Mouse (Mus musculus) E14TG2a.4 (cell line): Measurements from ENCODE around the gene Stk38.

ENCODE experiments used
- H3K27me3 ChIP-seq: 2 replicates; pipeline ENCODE4 v1.6.1; 2014; ENCODE audit warnings: low read length, control low read depth; ENCODE audit not compliant: insufficient read depth
- H3K36me3 ChIP-seq: 2 replicates; pipeline ENCODE4 v1.6.1; 2014; ENCODE audit warnings: low read length, control low read depth; ENCODE audit not compliant: insufficient read depth
- H3K4me1 ChIP-seq: replicated peaks from 2 replicates; pipeline ENCODE4 v1.6.1; 2014; ENCODE audit warnings: low read depth, low read length, control low read depth
- H3K4me3 ChIP-seq: replicated peaks from 2 replicates; pipeline ENCODE4 v1.5.1; 2014; ENCODE audit warnings: mild to moderate bottlenecking, low read length
- H3K9me3 ChIP-seq: 2 replicates; pipeline ENCODE4 v1.6.1; 2014; ENCODE audit warnings: low read length, control low read depth
- CTCF ChIP-seq: conservative IDR thresholded peaks from 2 replicates; pipeline ENCODE4 v1.5.1; 2014; ENCODE audit warnings: low read length
- NANOG ChIP-seq: IDR thresholded peaks from 2 replicates; pipeline ENCODE4 v1.6.1; 2014; ENCODE audit warnings: borderline replicate concordance, low read length, mixed read lengths
- POU5F1 ChIP-seq: IDR thresholded peaks from 2 replicates; pipeline ENCODE4 v1.6.1; 2014; ENCODE audit warnings: low read length, borderline replicate concordance

Gene Stk38

DNA sequence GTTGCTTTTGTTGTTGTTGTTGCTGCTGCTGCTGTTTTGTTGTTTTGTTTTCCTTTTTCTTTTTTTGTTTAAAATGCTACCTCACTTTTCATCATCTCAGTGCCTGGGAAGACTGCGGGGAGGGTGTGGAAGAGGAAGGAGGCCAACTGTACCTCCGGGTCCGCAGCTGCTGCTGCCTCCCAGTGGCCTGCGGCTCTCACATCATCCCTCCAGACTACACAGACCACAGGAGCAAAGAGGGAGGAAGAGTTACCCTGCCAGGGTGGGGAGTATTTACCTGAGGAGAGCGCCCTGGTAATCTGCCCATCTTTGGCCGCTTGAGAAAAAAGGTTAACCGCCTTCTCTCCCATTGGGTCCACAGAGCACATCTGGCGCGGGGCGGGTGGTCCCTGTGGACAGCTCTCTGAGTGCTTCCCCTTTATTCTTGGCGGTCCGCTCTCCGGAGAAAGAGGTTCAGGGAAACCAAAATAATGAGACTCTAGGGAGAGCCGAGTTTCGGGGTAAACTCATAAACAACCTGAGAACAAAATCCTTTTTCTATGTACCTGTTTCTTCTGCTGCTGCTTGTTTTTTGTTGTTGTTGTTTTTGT lies 14.5 kb upstream of the Stk38 start:
- H3K27me3 ChIP-seq, result no peaks in the 10 kb centered on the region

DNA sequence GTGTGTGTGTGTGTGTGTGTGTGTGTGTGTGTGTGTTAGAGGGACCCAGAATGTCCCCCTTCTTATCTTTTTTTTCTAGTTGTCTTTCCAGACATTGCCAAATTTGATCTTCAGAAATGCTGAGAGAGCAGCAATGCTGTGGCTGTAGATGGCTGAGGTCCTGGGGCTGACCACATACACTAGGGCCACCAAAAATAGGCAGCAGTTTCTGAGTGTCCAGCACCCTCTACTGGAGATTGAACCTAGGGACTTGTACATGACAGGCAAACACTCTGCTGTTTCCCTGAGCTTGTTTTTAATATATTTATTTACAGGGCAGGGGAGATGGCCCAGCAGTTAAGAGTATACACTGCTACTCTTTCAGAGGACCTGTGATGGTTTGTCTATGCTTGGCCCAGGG lies 12.6 kb upstream of the Stk38 start:
- no peak for TF ChIP-seq POU5F1
- TF ChIP-seq CTCF, result no peak
- TF ChIP-seq NANOG, result no peak
- Histone ChIP-seq H3K27me3 (no peaks in the 10 kb centered on the region), H3K4me3 (no peak overlapping the region), H3K36me3 (no peaks in the 10 kb centered on the region), H3K9me3 (no peaks in the 10 kb centered on the region), H3K4me1 (peaks cover 92% of the 10 kb centered on the region)

More for the DNA sequence above, 14.5 kb upstream of the Stk38 start:
- TF ChIP-seq POU5F1 (no peak), CTCF (0 out of 2 replicates have a peak, but pooled peaks have one; percentile 14), NANOG (no peak)
- Histone ChIP-seq H3K9me3 (no peaks in the 10 kb centered on the region), H3K4me1 (peaks cover 96% of the 10 kb centered on the region), H3K4me3 (peak overlapping the region; percentile 51), H3K36me3 (no peaks in the 10 kb centered on the region)

DNA sequence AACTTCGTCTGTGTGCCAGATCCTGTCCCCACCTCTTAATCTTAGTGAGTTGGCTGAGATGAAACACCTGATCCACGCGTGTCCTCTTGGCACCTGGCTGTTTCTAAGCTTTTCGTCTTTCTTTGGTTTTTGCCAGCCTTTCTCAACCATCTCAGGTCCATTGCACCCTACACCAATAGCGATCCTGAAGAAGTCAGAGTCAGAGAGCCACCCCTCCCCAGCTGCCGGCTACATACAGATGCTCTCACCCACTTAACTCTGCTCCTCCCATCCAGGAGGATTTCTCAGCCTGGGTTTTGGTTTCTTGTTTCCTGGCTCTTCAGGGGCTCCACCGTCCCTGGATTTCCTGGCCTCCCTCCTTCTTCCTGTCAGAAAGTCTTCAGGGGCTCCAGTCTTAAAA lies 11.6 kb upstream of the Stk38 start:
- H3K4me3 ChIP-seq, result no peak overlapping the region
- H3K9me3 ChIP-seq, result no peaks in the 10 kb centered on the region
- peaks cover 90% of the 10 kb centered on the region for H3K4me1 ChIP-seq
- no peaks in the 10 kb centered on the region for H3K27me3 ChIP-seq
- H3K36me3 ChIP-seq, result no peaks in the 10 kb centered on the region
- TF ChIP-seq CTCF, result no peak
- no peak for TF ChIP-seq NANOG
- TF ChIP-seq POU5F1, result no peak

DNA sequence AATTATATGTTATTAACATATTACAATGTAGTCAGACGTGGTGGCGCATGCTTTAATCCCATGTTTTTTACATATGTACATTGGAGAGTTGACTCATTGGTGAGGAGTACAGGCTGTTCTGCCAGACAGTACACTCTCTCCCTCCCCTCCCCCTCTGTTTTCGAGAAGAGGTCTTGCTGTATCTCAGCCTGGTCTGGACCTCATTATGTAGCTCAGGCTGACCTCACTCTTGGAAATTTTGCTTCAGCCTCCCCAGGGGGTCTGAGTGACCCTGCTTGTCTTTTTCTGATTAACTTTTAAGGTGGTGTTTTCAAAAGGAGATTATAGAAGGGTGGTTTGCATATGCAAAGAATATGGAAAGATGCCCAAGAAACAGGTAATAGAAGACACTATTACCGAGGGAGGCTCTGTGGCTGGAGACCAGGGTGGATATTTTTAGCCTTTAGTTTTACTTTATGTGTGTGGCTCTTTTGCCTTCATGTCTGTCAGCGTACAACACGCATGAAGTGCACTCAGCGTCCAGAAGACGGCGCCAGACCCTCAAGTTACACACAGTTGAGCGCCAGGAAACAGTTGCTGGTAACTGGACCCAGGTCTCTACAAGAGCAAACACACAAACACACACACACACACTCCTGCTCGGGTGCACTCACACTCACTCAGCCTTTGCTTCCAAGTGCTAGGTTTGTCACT lies 10.6 kb upstream of the Stk38 start:
- peaks cover 92% of the 10 kb centered on the region for H3K4me1 ChIP-seq
- no peaks in the 10 kb centered on the region for H3K27me3 ChIP-seq
- H3K36me3 ChIP-seq, result no peaks in the 10 kb centered on the region
- H3K4me3 ChIP-seq, result no peak overlapping the region
- TF ChIP-seq CTCF (peak; percentile 83), POU5F1 (no peak), NANOG (no peak)
- H3K9me3 ChIP-seq, result no peaks in the 10 kb centered on the region

DNA sequence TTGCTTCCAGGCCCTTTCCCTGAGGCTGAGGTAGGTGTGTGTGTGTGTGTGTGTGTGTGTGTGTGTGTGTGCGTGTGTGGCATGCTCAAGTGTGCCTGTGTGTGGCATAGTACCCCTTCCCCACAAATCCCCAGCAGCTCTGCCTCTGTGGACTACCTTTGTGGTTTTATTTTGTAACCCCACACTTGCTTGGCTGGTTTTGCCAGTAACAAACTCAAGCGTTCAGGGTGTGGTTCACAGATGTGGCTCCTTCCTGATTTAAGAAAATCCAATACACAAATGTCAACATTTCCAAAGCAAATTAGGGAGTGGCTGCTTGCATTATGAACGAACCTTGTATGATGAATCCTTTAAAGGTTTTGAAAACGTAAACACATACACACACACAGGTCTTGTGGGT lies 8.9 kb upstream of the Stk38 start:
- no peaks in the 10 kb centered on the region for H3K9me3 ChIP-seq
- H3K27me3 ChIP-seq, result no peaks in the 10 kb centered on the region
- no peaks in the 10 kb centered on the region for H3K36me3 ChIP-seq
- H3K4me1 ChIP-seq, result peaks cover 91% of the 10 kb centered on the region
- H3K4me3 ChIP-seq, result no peak overlapping the region
- no peak for TF ChIP-seq CTCF
- TF ChIP-seq NANOG, result no peak
- no peak for TF ChIP-seq POU5F1

DNA sequence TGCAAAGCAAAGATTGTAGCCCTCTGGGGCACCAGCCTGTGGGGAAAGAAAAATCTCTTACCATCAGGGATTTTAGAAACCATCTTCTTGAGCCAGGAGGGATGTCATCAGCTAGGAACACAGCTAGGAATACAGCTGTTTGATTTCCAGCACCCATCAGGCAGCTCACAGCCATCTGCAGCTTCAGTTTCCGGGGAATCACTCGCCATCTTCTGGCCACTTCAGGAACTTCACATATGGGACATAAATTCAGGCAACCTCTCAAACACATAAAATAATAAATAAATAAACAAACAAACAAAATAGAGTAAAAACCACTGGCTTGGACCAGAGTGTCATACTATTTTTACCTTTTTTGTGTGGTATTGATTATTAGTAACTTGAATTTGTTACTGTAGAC lies 7.8 kb upstream of the Stk38 start:
- Histone ChIP-seq H3K9me3 (no peaks in the 10 kb centered on the region), H3K4me1 (peaks cover 87% of the 10 kb centered on the region), H3K27me3 (no peaks in the 10 kb centered on the region), H3K4me3 (no peak overlapping the region), H3K36me3 (no peaks in the 10 kb centered on the region)
- TF ChIP-seq NANOG, result no peak
- TF ChIP-seq CTCF, result peak; percentile 91

DNA sequence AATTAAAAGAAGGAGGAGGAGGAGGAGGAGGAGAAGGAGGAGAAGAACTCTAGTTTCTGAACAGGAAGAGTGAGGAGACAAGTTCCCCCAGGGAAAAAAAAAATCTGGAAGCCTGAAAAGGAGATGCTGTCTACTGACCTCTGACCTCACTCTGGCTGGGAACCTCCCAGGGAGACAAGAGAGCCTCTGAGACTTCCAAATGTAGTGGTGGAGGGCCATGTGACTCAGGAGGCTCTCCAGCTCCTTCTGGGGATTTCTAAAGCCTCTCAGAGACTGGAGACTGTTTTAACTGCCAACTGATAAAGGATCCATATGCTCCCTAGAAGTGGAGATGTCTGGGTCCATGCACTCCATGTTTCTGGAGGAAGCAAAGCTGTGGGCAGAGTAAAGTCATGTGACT lies 6.4 kb upstream of the Stk38 start:
- Histone ChIP-seq H3K27me3 (no peaks in the 10 kb centered on the region), H3K36me3 (no peaks in the 10 kb centered on the region), H3K4me3 (no peak overlapping the region), H3K9me3 (no peaks in the 10 kb centered on the region), H3K4me1 (peaks cover 87% of the 10 kb centered on the region)
- TF ChIP-seq CTCF, result no peak
- no peak for TF ChIP-seq NANOG

DNA sequence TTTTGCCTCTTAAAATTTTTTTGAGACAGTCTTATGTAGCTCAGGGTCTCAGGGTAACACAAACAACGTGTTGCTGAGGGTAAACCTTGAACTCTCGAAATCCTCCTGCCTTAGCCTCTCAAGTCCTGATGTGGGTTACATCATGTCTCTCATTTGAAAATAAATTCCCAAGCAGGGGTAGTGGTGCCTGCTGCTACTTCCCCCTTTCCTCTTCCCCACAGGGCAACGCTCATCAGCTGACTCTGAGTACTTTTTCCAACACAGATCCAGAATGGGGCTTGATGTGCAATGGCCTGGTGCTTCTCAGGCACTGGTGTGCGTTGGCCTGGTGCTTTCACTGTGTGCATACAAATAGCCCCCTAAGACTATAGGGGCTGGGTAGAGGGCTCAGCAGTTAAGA lies 1.4 kb upstream of the Stk38 start:
- TF ChIP-seq NANOG (no peak), POU5F1 (no peak), CTCF (no peak)
- Histone ChIP-seq H3K4me1 (peaks cover 66% of the 10 kb centered on the region), H3K4me3 (no peak overlapping the region), H3K27me3 (no peaks in the 10 kb centered on the region), H3K9me3 (no peaks in the 10 kb centered on the region), H3K36me3 (peaks cover 19% of the 10 kb centered on the region)

DNA sequence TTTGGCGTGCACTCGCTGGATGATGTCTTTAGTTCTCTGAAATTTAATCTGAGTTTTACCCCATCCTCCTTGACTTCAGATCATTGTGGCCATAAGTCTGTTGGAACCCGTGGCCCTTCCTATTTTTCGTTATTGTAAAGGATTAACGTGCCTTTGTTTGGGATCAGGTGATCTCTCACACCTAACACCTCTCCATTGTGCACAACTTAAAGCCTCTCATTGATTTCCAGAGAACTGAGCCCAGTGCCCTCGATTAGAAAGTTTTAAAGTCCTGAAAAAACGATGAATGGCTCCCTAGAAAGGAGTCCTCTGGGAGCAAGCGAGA lies 493 bp upstream of the Stk38 start:
- peaks cover 24% of the 10 kb centered on the region for H3K36me3 ChIP-seq
- H3K4me1 ChIP-seq, result peaks cover 67% of the 10 kb centered on the region
- H3K4me3 ChIP-seq, result peak overlapping the region; percentile 35
- no peaks in the 10 kb centered on the region for H3K27me3 ChIP-seq
- H3K9me3 ChIP-seq, result no peaks in the 10 kb centered on the region
- TF ChIP-seq CTCF (no peak), NANOG (peak; percentile 50), POU5F1 (no peak)
